Mouse (Mus musculus): Measurements from ENCODE around the gene Rpl35.

The Rpl35 gene

GRCm38 (mm10) chr2:38997386-38998374 lies 7.7 kb downstream of the Rpl35 start, which contains the start of gene Wdr38:
TSS of gene Wdr38 (plus strand) at chr2:38997476.
- DNase-seq (ENCODE audit: extremely low read depth, low read depth, low spot score) = no peak

GRCm38 (mm10) chr2:38992452-38992851 lies 13.0 kb downstream of the Rpl35 start:
- no peak for DNase-seq (ENCODE audit: extremely low read depth, low read depth, low spot score)

- DNase-seq (ENCODE audit: extremely low read depth, low read depth, low spot score) = no peak
Observed at GRCm38 (mm10) chr2:38992004-38992403, 13.4 kb downstream of the Rpl35 start.

GRCm38 (mm10) chr2:38988929-38989328 lies 16.5 kb downstream of the Rpl35 start:
- DNase-seq (ENCODE audit: extremely low read depth, low read depth, low spot score) = no peak

- DNase-seq (ENCODE audit: extremely low read depth, low read depth, low spot score) = peak; percentile 90
Observed at GRCm38 (mm10) chr2:38987803-38988510, 17.5 kb downstream of the Rpl35 start.

- no peak for DNase-seq (ENCODE audit: extremely low read depth, low read depth, low spot score)
Observed at GRCm38 (mm10) chr2:38987371-38987770, 18.1 kb downstream of the Rpl35 start.

GRCm38 (mm10) chr2:38986580-38986979 lies 18.8 kb downstream of the Rpl35 start:
- DNase-seq (ENCODE audit: extremely low read depth, low read depth, low spot score) = peak; percentile 93

- no peak for DNase-seq (ENCODE audit: extremely low read depth, low read depth, low spot score)
Observed at GRCm38 (mm10) chr2:38983456-38983855, 22.0 kb downstream of the Rpl35 start.

- no peak for DNase-seq (ENCODE audit: extremely low read depth, low read depth, low spot score)
Observed at GRCm38 (mm10) chr2:38977837-38978236, 27.6 kb downstream of the Rpl35 start.

- DNase-seq (ENCODE audit: extremely low read depth, low read depth, low spot score) = no peak
Observed at GRCm38 (mm10) chr2:38975941-38976805, 29.3 kb downstream of the Rpl35 start.

- DNase-seq (ENCODE audit: extremely low read depth, low read depth, low spot score) = peak; percentile 97
Observed at GRCm38 (mm10) chr2:38975181-38975580, 30.2 kb downstream of the Rpl35 start.

- DNase-seq (ENCODE audit: extremely low read depth, low read depth, low spot score) = no peak
Observed at GRCm38 (mm10) chr2:38974171-38974570, 31.3 kb downstream of the Rpl35 start.

GRCm38 (mm10) chr2:38973701-38974100 lies 31.7 kb downstream of the Rpl35 start:
- no peak for DNase-seq (ENCODE audit: extremely low read depth, low read depth, low spot score)

GRCm38 (mm10) chr2:38973223-38973622 lies 32.2 kb downstream of the Rpl35 start:
- DNase-seq (ENCODE audit: extremely low read depth, low read depth, low spot score) = no peak

GRCm38 (mm10) chr2:38970057-38970456 lies 35.4 kb downstream of the Rpl35 start:
- no peak for DNase-seq (ENCODE audit: extremely low read depth, low read depth, low spot score)

- DNase-seq (ENCODE audit: extremely low read depth, low read depth, low spot score) = no peak
Observed at GRCm38 (mm10) chr2:38969650-38970049, 35.8 kb downstream of the Rpl35 start.

GRCm38 (mm10) chr2:38964198-38964597 lies 41.2 kb downstream of the Rpl35 start:
- no peak for DNase-seq (ENCODE audit: extremely low read depth, low read depth, low spot score)

GRCm38 (mm10) chr2:38957671-38958223 lies 47.7 kb downstream of the Rpl35 start:
- no peak for DNase-seq (ENCODE audit: extremely low read depth, low read depth, low spot score)

GRCm38 (mm10) chr2:38956062-38956461 lies 49.4 kb downstream of the Rpl35 start:
- no peak for DNase-seq (ENCODE audit: extremely low read depth, low read depth, low spot score)

GRCm38 (mm10) chr2:38953152-38953883 lies 52.1 kb downstream of the Rpl35 start:
- DNase-seq (ENCODE audit: extremely low read depth, low read depth, low spot score) = no peak
